Mouse (Mus musculus): ENCODE measurements around the gene Atf7ip2. TPM values are rescaled to one million over a fixed set of nuclear protein-coding genes. Genes with fewer than 3 reads are reported as not detected.

The Atf7ip2 gene
- polyA plus RNA-seq, 1 experiment from 2014 or later = 0.42 TPM

DNA sequence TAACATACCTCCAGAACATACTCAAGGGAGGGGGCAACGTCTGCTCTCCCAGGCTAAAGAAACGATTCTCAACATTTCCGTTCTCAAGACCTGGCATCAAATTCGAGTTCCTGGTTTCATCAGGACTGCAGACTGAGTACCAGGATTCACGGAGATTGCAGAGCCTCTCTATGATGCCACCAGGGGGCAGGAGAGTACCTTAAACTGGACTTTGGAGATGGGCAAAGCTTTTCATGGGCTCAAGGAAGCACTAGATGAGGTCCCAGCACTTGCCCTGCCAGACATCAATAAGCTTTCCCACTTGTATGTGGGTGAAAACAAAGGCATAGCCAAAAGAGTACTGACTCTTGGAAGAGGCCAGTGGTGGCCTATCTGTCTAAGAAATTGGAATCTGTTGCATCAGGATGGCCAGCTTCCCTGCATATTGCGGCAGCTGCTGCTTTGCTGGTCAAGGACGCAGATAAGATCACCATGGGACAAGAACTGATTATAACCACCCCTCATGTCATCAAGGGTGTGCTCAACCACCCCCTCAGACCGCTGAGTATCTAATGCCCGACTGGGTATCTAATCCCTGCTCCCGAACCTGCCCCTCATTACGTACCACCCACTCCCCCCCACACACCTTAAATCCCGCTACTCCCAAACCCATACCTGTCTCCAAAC, 87.9 kb downstream of the Atf7ip2 start:
- no peak for ATAC-seq (ENCODE audit: low read depth)
- no peak overlapping the region for H3K27ac ChIP-seq (replicated peaks; ENCODE audit: low read depth, low read length)

DNA sequence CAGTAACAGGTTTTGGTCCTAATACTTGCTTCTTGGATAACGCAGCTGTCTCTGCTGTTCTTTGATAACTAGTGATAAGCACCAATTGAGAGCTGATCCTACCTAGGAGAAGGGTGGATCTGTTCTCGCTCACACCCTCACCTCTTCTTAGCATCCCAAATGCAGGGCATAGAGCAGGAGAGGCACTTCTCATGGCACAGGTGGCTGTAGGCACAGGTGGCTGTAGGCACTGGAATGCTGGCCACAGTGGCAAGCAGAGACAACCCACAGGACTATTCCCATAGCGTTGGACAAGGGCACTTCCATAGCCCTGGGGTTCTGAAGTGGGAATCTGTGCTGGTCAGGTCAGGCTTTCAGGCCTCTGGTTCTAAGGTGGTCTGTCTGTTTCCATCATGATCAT, 89.4 kb downstream of the Atf7ip2 start:
- no peaks in the 10 kb centered on the region for H3K4me1 ChIP-seq (ENCODE audit: control insufficient read depth, insufficient read depth, low read length)
- no peak overlapping the region for H3K9ac ChIP-seq (ENCODE audit: low read depth, low read length)
- no peak for ATAC-seq (ENCODE audit: low read depth)
- no peaks in the 10 kb centered on the region; the same call in 1 of the 2 replicates for H3K36me3 ChIP-seq (ENCODE audit: control insufficient read depth, insufficient read depth, low read length)
- no peaks in the 10 kb centered on the region for H3K9me3 ChIP-seq (ENCODE audit: control insufficient read depth, low read length)
- DNase-seq (ENCODE audit: low spot score) = no peak
- 79% methylated on average over 3 of the region's 3 CpGs for WGBS
- no peak overlapping the region for H3K27ac ChIP-seq (replicated peaks; ENCODE audit: low read depth, low read length)
- no peaks in the 10 kb centered on the region for H3K27me3 ChIP-seq (replicated peaks; ENCODE audit: control insufficient read depth, insufficient read depth, low read length)
- H3K4me2 ChIP-seq (ENCODE audit: low read depth, low read length) = no peak overlapping the region
- H3K4me3 ChIP-seq (ENCODE audit: low read depth, low read length) = no peak overlapping the region

More for the DNA sequence above, 87.9 kb downstream of the Atf7ip2 start:
- no peaks in the 10 kb centered on the region; the same call in 1 of the 2 replicates for H3K36me3 ChIP-seq (ENCODE audit: control insufficient read depth, insufficient read depth, low read length)
- H3K4me3 ChIP-seq (ENCODE audit: low read depth, low read length) = no peak overlapping the region
- H3K4me2 ChIP-seq (ENCODE audit: low read depth, low read length) = no peak overlapping the region
- no peaks in the 10 kb centered on the region for H3K9me3 ChIP-seq (ENCODE audit: control insufficient read depth, low read length)
- no peaks in the 10 kb centered on the region for H3K4me1 ChIP-seq (ENCODE audit: control insufficient read depth, insufficient read depth, low read length)
- H3K27me3 ChIP-seq (replicated peaks; ENCODE audit: control insufficient read depth, insufficient read depth, low read length) = no peaks in the 10 kb centered on the region
- WGBS = 54% methylated on average over 12 of the region's 12 CpGs
- no peak overlapping the region for H3K9ac ChIP-seq (ENCODE audit: low read depth, low read length)
- peak; percentile 86 for DNase-seq (ENCODE audit: low spot score)

DNA sequence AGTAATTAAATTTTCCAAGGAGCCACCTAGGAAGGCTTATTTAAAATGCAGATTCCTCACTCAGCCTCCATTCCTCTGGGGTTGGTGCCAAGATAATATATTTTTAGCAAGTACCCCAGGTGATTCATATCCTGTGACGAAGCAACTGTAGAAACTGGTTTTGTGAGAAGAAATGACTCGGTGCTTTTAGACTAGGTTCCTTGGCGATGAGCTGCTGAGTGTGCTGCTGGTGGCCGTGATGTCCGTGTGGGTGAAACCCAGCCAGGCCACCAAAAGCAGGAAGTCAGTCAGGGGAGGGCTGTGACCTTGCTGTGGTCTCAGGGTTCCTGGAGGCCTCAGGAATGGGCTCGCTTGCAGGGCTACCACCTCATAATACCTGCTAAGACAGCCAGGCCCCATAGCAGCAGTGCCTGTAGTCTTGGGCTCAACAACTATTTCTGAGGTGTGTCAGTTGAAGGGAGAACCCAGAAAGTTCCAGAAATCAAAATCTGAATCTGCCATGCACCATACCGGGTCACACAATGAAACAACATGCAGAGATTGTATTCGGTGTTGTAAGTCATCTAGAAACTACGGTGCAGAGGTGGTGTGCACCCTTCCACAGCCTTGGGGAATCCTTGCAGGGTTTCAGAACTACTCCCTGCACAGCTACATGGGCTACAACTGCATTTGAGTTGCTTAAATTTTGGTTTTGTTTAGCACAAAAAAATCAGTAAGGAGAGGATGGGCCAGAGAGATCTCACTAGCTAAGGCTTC, 94.2 kb downstream of the Atf7ip2 start:
- no peak overlapping the region for H3K9ac ChIP-seq (ENCODE audit: low read depth, low read length)
- no peaks in the 10 kb centered on the region for H3K4me1 ChIP-seq (ENCODE audit: control insufficient read depth, insufficient read depth, low read length)
- no peak overlapping the region for H3K4me3 ChIP-seq (ENCODE audit: low read depth, low read length)
- no peaks in the 10 kb centered on the region for H3K27me3 ChIP-seq (replicated peaks; ENCODE audit: control insufficient read depth, insufficient read depth, low read length)
- no peak overlapping the region for H3K27ac ChIP-seq (replicated peaks; ENCODE audit: low read depth, low read length)
- no peaks in the 10 kb centered on the region for H3K9me3 ChIP-seq (ENCODE audit: control insufficient read depth, low read length)
- peak; percentile 23 for DNase-seq (ENCODE audit: low spot score)
- ATAC-seq (ENCODE audit: low read depth) = no peak
- 74% methylated on average over 9 of the region's 9 CpGs for WGBS
- H3K4me2 ChIP-seq (ENCODE audit: low read depth, low read length) = no peak overlapping the region
- no peaks in the 10 kb centered on the region; the same call in 1 of the 2 replicates for H3K36me3 ChIP-seq (ENCODE audit: control insufficient read depth, insufficient read depth, low read length)

DNA sequence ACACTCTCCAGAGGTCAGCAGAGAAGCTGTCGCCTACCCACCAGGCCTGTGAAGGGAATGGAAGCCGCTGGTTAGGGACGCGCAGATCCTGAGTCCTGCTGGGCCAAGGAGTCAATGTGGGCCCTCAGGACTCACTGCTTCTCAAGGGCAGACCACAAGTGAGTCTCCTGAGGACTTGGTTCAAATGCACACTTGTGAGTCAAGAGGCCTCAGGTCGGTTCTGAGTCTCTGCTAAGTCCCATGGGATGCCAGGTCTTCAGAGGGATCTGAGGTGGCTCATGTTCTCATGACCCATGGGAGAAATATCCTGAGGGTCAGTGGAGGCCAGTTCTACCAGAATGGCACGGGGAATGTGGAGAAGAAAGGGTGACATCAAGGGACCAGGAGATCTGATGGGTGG, 95.6 kb downstream of the Atf7ip2 start:
- ATAC-seq (ENCODE audit: low read depth) (no peak), DNase-seq (ENCODE audit: low spot score) (no peak)
- no peak overlapping the region for H3K4me3 ChIP-seq (ENCODE audit: low read depth, low read length)
- no peaks in the 10 kb centered on the region for H3K27me3 ChIP-seq (replicated peaks; ENCODE audit: control insufficient read depth, insufficient read depth, low read length)
- H3K9me3 ChIP-seq (ENCODE audit: control insufficient read depth, low read length) = no peaks in the 10 kb centered on the region
- no peaks in the 10 kb centered on the region; the same call in 1 of the 2 replicates for H3K36me3 ChIP-seq (ENCODE audit: control insufficient read depth, insufficient read depth, low read length)
- no peak overlapping the region for H3K4me2 ChIP-seq (ENCODE audit: low read depth, low read length)
- H3K4me1 ChIP-seq (ENCODE audit: control insufficient read depth, insufficient read depth, low read length) = no peaks in the 10 kb centered on the region
- no peak overlapping the region for H3K9ac ChIP-seq (ENCODE audit: low read depth, low read length)
- WGBS = 84% methylated on average over 6 of the region's 6 CpGs
- no peak overlapping the region for H3K27ac ChIP-seq (replicated peaks; ENCODE audit: low read depth, low read length)

DNA sequence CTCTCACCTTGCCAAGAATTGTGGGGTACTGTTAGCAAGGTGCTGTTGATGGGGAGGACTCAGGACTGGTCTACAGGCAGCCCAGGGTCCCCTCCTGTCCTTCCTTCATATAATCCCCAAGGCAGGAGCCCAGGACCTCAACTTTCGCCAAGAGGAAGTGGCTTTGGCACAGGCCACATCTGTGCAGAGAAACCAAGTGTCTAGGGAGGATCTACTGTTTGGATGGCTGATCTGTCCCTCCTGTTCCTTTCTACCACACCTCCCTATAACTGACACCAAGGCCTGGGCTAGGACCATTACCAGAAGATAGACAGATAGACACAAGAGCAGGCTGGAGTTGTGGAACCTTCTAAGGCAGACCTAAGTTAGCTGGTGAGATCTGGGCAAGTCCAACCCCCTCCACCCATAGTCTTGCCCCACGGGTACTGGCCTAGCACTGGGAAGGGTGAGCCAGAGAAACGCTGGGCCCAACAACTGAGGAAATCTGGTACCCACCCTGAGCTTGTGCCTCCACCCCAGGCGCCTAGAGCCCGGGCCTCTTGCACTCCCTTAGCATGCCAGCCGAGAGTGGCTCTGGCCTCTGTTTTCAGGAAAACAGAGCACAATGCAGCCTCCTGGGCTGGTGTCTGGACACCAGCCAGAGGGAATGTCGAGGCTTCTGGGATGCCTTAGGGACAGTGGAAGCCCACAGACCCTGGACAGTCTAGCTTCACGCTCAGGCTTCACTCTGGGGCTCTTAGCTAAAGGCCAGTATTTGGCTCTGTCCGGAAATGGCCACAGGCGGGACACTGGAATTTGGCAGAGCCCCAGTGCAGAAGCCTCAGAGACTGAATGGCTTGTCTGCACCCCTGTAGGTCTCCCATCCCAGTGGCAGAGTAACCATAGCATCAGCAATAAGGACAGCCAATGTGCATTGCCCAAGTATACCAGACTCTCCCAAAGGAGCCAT, 105.5 kb downstream of the Atf7ip2 start:
- Histone ChIP-seq H3K36me3 (ENCODE audit: control insufficient read depth, insufficient read depth, low read length) (no peaks in the 10 kb centered on the region), H3K9ac (ENCODE audit: low read depth, low read length) (no peak overlapping the region), H3K27ac (replicated peaks; ENCODE audit: low read depth, low read length) (no peak overlapping the region), H3K4me1 (ENCODE audit: control insufficient read depth, insufficient read depth, low read length) (no peaks in the 10 kb centered on the region), H3K9me3 (ENCODE audit: control insufficient read depth, low read length) (0 out of 2 replicates have a peak, but pooled peaks cover 3% of the 10 kb centered on the region), H3K4me2 (ENCODE audit: low read depth, low read length) (no peak overlapping the region), H3K27me3 (replicated peaks; ENCODE audit: control insufficient read depth, insufficient read depth, low read length) (no peaks in the 10 kb centered on the region), H3K4me3 (ENCODE audit: low read depth, low read length) (no peak overlapping the region)
- no peak for DNase-seq (ENCODE audit: low spot score)
- ATAC-seq (ENCODE audit: low read depth) = no peak
- WGBS = 86% methylated on average over 10 of the region's 10 CpGs

DNA sequence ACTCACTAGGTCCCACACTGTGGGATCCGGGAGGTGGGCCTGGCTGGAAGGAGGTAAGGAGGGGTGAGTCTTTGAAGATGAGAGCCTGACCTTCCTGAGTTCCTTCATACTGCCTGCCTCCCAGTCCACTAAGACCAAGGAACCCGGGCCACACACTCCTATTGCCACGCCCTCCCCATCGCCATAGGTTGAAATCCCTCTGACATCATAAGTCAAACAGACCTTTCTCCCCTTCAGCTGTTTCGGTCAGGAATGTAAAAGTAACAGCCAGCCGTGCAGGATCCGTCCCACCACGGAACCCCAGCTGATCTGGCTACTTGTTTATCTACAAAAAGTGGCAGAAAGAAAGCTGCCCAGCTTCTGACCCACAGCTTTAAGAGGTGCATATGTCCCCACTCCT, 107.1 kb downstream of the Atf7ip2 start:
- no peaks in the 10 kb centered on the region for H3K4me1 ChIP-seq (ENCODE audit: control insufficient read depth, insufficient read depth, low read length)
- 33% methylated on average over 8 of the region's 8 CpGs for WGBS
- ATAC-seq (ENCODE audit: low read depth) (no peak), DNase-seq (ENCODE audit: low spot score) (peak; percentile 30)
- no peak overlapping the region for H3K9ac ChIP-seq (ENCODE audit: low read depth, low read length)
- no peak overlapping the region for H3K4me3 ChIP-seq (ENCODE audit: low read depth, low read length)
- H3K9me3 ChIP-seq (ENCODE audit: control insufficient read depth, low read length) = 0 out of 2 replicates have a peak, but pooled peaks cover 3% of the 10 kb centered on the region
- H3K27me3 ChIP-seq (replicated peaks; ENCODE audit: control insufficient read depth, insufficient read depth, low read length) = no peaks in the 10 kb centered on the region
- no peak overlapping the region for H3K27ac ChIP-seq (replicated peaks; ENCODE audit: low read depth, low read length)
- no peak overlapping the region for H3K4me2 ChIP-seq (ENCODE audit: low read depth, low read length)
- no peaks in the 10 kb centered on the region for H3K36me3 ChIP-seq (ENCODE audit: control insufficient read depth, insufficient read depth, low read length)

DNA sequence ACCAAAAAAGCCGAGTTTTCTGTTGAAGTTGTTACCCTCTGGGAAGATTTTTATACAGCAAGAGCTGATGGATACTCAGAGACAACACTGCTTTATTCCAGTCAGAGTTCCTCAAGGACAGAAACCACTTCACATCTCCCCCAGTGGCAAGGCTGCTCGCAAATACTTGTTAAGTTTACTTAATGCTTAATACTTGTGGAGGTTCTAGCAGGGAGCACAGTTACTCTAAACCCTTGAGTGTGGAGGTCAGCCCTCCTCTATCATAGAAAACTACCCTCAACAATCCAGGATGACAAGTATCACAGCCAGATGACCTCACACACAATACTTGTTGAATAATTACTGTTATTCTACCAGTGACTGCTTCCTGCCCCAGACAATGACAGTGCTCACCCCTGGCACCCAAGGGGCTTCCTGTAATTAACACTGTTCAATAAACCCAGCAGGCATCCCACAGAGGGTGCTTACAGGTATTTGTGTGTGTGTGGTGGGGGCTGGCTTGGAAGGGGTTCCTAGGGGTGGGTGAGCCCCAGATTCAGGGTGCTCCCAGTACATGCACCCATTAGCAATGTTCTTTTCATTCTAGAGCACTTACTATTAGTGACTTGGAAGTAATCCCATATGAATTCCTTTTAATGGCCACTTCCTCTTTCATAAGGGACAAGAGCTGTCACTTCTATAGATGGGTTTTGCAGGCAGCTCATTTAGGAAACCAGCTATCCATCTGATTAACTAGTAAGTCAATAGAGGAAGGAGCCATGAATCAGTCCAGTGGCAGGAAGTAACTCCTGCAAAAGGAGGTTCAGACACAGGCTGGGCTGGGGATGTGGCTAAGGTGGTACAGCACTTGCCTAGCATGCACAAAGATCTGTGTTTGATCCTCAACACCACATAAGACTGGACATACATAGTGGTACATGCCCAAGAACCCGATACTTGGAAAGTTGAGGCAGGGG, 108.0 kb downstream of the Atf7ip2 start:
- ATAC-seq (ENCODE audit: low read depth) (no peak), DNase-seq (ENCODE audit: low spot score) (no peak)
- H3K4me2 ChIP-seq (ENCODE audit: low read depth, low read length) = no peak overlapping the region
- WGBS = 61% methylated on average over 3 of the region's 3 CpGs
- no peaks in the 10 kb centered on the region for H3K36me3 ChIP-seq (ENCODE audit: control insufficient read depth, insufficient read depth, low read length)
- H3K4me1 ChIP-seq (ENCODE audit: control insufficient read depth, insufficient read depth, low read length) = no peaks in the 10 kb centered on the region
- H3K4me3 ChIP-seq (ENCODE audit: low read depth, low read length) = no peak overlapping the region
- no peak overlapping the region for H3K27ac ChIP-seq (replicated peaks; ENCODE audit: low read depth, low read length)
- H3K9ac ChIP-seq (ENCODE audit: low read depth, low read length) = no peak overlapping the region
- 0 out of 2 replicates have a peak, but pooled peaks cover 3% of the 10 kb centered on the region for H3K9me3 ChIP-seq (ENCODE audit: control insufficient read depth, low read length)
- no peaks in the 10 kb centered on the region for H3K27me3 ChIP-seq (replicated peaks; ENCODE audit: control insufficient read depth, insufficient read depth, low read length)
